Mouse (Mus musculus) embryo, embryonic 11 days (tissue): ENCODE data around the gene Inpp4a.

ENCODE experiments used
- DNase-seq: peaks from one replicate; pipeline ENCODE4 v3.0.0-alpha.2; 2015

Inpp4a gene

GRCm38 (mm10) chr1:37427144-37427875 lies 127.6 kb downstream of the Inpp4a start:
- no peak for DNase-seq

DNA sequence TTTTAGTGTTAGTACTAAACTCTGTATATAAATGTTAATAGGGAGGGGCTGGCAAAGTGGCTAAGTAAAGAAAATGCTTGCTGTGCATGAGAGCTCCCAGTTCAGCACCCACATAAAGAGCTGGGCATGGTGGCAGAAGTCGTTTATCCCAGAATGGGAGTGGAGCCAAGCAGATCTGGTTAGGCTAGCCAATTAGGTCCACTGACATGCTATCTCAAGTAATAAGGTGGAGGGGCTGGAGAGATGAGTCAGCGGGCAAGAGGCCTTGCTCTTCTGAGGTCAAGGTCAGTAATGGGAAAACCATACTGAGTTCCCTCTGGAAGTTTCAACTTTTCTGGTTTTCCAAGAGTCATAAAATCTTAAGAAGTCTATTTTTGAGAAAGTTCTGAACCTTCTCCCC lies 129.2 kb downstream of the Inpp4a start:
- no peak for DNase-seq

GRCm38 (mm10) chr1:37429366-37430296 lies 130.0 kb downstream of the Inpp4a start, which contains the start of the genes Coa5 and Unc50:
Coa5 (minus strand) TSS chr1:37430103.
Unc50 (plus strand) TSS chr1:37430139.
- DNase-seq = peak; percentile 98

GRCm38 (mm10) chr1:37430297-37430840 lies 130.7 kb downstream of the Inpp4a start:
- DNase-seq = no peak

DNA sequence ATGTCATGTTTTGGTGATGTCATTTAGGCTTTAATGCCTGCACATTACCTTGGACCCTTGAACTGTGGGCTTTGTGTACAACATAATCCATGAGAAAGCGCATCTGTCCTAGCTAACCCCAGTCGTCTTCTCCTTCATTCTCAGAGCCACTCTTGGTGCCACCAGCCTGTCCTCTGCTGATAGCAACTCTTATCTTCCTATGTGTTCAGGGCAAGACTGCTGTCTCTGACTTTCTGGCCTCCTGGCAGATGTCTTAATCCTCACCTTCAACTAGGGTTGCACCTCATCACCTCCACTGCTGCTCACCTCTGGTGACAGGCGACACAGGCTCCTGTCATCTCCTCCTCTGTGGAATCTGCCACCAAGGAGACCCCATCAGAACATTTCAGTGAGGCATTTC lies 136.8 kb downstream of the Inpp4a start:
- DNase-seq = no peak

DNA sequence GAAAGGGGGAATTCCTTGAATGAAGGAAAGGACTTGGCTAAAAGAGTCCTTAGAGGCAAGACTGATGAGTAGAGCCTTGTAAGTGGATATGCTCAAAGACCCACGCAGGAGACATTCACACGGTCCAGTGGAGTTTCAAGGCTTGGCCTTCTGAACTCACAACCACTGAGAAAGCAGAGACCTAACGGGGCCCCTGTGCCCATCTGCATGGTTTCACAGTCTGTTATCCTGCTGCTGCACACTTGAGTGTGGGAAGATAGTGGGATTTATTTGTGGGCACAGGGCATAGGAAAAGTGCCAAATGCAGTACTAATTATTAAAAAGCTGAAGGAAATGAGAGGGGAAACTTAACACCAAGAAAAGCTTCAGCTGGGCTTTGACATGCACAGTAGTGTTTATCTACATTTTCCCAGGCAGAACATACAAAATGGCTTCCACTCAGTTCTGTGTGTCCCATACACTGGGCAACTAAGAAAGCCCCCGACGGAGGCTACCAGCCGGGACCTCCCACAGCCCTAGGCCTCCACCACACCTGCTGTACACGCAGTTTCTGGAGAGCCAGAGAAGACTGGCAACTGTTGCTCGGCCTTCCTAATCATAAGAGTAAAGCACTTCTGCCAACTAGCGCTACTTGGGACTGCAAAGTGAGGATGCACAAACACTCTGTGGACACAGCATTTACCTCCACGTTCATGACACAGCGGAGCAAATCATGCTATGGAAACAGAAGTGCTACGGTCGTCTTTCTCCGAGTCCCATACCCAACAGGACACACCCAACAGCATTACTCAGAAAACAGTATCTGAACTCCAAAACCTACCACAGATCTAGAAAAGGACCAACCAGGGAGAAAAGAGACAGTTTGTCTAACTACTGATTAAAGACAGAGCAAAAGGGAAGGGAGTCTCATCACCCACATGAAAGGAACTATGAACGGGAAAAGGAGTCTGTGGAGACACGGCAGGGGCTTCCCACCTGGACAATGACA lies 143.5 kb downstream of the Inpp4a start:
- DNase-seq = no peak

- peak; percentile 35 for DNase-seq
These were observed 148.9 kb downstream of the Inpp4a start for GRCm38 (mm10) chr1:37448361-37449095.

- no peak for DNase-seq
These were observed 151.6 kb downstream of the Inpp4a start for GRCm38 (mm10) chr1:37451270-37451669.

DNA sequence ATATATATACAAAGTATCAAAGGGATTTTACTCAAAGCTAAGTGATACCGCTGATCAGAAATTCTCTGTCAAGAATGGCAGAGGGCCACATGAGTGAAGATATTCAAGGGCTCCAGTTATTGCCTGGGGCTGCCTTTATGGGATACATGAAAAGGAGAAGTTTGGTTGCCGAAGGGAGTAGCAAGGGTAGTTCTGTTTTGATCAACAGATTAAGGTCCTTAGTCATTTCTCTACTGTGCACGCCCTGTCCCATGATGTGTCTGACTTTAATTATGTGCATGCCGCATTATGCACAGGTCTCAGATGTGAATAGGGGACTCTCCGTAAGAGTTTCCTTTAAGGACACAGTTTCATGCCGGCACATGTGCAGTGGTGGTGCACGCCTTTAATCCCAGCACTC lies 157.9 kb downstream of the Inpp4a start:
- DNase-seq = no peak
